Mouse (Mus musculus) ovary, adult 10 weeks (tissue): ENCODE results near the gene Ap1g2. TPM values are rescaled to one million over a fixed set of nuclear protein-coding genes. Genes with fewer than 3 reads are reported as not detected.

Experiments used
- polyA plus RNA-seq: library from polyadenylated mRNA; stranded (reverse); fragments of 350-450 nt; fragmentation: Illumina TruSeq; extraction: RNeasy Lipid Tissue Mini Kit (QIAGEN cat#74804); gene quantifications from one replicate; pipeline ENCODE4 v1.2.3, GENCODE M21; 2014

The Ap1g2 gene
- polyA plus RNA-seq: 0.23 TPM

DNA sequence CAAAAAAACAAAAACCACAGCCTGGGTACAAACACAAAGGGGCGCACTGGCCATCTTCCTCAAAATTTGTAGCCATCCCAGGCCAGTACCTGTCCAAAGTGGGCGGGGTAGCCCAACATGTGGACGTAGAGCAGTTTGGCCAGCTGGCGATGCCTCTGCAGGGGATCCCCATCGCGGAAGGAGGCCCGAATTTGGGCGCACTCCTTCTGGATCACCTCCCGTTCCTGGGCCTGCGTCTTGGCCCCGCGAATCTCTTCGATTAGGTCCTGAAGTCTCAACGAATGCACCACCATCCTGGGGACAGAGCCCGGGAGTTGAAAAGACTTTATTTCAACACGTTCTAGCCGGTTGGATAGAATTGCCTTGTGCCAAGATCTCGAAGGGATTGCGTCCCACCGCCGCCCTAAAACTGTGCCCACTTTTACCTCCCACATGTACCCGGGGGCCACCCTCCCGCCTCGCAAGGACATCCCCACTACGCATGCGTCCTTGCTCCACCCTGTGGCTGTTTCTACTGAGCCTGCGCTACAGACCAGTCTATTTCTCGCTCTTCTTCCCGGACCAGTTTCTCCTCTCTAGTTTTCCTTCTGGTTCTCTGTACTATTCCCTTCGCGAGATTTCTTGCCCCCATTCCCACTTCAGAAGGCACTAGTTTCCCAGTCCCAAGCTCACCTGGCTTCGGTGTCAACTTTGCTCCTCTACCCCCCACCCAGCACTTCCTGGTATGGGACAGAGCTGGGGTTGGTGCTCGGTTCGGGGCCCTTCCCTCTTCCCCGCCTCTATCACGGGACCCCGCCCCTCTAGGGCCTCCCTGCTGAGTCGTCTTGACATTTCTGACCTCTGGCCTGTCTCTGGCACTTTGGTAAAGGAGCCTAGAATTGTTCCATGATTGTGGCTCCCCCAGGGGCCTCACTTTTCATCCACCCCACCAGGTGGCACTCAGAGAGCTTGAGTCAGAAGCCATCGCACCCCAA, at the start of gene Ap1g2:
Gene Ap1g2, minus strand, starts transcription at position 758 of the 974 bp plus-strand sequence.

DNA sequence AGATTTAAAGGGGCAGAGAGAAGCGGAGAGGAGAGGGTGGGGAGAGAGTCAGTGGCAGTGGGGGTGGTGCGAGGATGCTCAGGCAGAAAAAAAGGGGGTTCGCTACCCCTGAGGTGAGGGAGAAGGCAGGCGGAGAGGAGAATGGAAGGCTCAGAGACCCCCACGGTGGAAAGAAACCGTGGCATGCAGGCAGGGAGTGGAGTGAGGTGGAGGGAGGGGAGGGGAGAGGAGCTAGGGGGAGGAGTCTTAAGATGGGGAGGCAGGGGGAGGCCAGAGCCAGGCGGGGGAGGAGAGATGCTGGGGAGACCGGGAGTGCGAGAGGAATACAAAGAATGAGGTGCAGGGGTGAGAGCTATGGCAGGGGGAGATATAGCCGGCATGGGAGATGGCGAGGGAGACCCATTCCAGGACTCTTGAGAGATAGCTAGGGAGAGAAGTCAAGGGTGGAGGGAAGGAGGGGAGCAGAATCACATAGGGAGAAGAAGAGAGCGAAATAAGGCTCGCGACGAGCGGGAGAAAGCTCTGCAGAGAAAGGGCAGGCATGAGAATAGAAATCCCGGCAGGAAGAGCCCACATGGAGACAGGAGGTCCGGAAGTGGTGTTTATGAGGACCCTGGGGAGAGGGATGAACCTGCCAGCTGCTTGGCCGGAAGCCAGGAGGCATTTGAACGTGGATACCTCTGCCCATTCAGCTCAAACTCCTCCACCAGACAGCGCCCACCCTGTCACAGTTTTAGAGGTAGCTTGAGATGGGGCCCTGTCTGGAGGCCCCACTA, 10.2 kb upstream of the Ap1g2 start, which contains the start of gene Jph4:
Gene Jph4, minus strand, starts transcription at position 511 of the 776 bp plus-strand sequence.

DNA sequence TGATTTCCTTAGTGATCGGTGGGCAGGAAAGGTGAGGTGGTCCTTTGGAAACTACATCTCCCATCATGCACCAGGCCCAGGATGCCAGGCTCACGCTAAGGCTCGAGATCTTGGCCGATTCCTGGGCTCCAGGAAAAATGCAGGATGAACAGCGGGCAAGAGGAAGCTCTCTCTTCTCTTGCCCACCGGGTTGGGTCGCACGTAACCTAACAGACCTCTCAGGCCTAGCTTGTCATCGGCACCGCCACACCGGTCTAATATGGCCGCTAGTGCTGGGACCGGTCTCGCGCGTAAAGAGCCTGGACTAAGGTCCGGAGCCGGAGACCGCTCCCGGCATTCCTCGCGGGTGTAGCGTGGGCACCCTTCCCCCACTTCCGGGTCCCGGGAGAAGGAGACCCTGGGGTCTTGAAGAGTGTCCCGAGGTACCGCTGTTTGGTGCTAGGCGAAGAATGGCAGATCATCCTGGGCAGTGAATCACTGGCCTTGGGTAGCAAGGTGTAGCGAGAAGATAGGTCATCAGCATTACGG, 11.6 kb downstream of the Ap1g2 start, which contains the start of gene Thtpa:
Gene Thtpa, plus strand, starts transcription at position 81 of the 528 bp plus-strand sequence.

DNA sequence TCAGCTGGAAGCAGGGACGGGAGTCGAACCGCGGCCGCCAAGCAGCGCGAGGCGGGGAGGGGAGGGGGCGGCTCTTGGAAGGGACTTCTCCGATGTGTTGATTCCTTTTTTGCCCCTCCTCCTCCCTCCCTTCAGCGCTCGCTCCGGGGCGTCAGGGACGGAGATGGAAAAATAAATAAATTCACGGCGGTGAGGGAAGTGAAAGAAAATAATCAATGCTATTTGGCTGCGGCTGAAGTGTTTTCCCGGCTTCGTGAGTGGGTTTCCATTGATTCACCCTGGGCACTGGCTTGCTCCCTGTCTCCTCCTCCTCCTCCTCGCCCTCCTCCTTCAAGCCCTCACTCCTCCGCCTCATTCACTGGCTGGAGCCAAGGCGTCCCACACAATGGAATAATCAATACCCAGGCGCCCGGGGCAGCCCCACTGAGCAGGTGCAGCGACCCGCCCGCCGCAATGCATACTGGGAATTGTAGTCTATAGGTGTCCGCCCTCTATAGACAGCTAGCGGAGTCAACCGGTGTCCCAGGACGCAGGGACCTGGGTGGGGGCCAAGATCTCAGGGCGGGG, 14.3 kb downstream of the Ap1g2 start, which contains the start of gene Zfhx2:
Gene Zfhx2, minus strand, starts transcription at position 314 of the 567 bp plus-strand sequence.

Other genes starting within 250 kb of the Ap1g2 start
- 13.4 TPM for gene Homez, start 235.6 kb downstream of the Ap1g2 start, polyA plus RNA-seq
- 8.2 TPM for gene Ppp1r3e, start 229.0 kb downstream of the Ap1g2 start, polyA plus RNA-seq
- gene Bcl2l2, start 223.2 kb downstream of the Ap1g2 start, polyA plus RNA-seq: 9.4 TPM
- gene Gm20521, start 223.2 kb downstream of the Ap1g2 start, polyA plus RNA-seq: not detected
- gene Pabpn1, start 214.1 kb downstream of the Ap1g2 start, polyA plus RNA-seq: 45.3 TPM
- gene Slc22a17, start 193.5 kb downstream of the Ap1g2 start, polyA plus RNA-seq: 0.88 TPM
- gene Efs, start 180.5 kb downstream of the Ap1g2 start, polyA plus RNA-seq: 0.63 TPM
- gene Il25, start 173.9 kb downstream of the Ap1g2 start, polyA plus RNA-seq: not detected
- gene Cmtm5, start 170.3 kb downstream of the Ap1g2 start, polyA plus RNA-seq: not detected
- not detected for gene Myh6, start 139.7 kb downstream of the Ap1g2 start, polyA plus RNA-seq
- gene Gm17428, start 129.7 kb downstream of the Ap1g2 start, polyA plus RNA-seq: not detected
- not detected for gene Myh7, start 112.0 kb downstream of the Ap1g2 start, polyA plus RNA-seq
- gene Ngdn, start 91.1 kb downstream of the Ap1g2 start, polyA plus RNA-seq: 5.4 TPM
- gene Zfhx2, start 14.3 kb downstream of the Ap1g2 start, polyA plus RNA-seq: 0.46 TPM
- 5.8 TPM for gene Thtpa, start 11.8 kb downstream of the Ap1g2 start, polyA plus RNA-seq
- gene Jph4, start 10.3 kb upstream of the Ap1g2 start, polyA plus RNA-seq: 1.2 TPM
- not detected for gene Dhrs2, start 115.4 kb upstream of the Ap1g2 start, polyA plus RNA-seq